In genomic region chr8:119425533-119425932, GRCm38 (mm10) we compare ENCODE assay signal across 10 mouse cellular contexts. TPM values are rescaled to one million over a fixed set of nuclear protein-coding genes. Genes with fewer than 3 reads are reported as not detected.
DNase-seq lines count a peak whose midpoint lies in the region; ATAC-seq and TF ChIP-seq lines count a peak whose summit lies in the region.
"Had no signal": no experiment of that assay in that cellular context is flagged by ENCODE, and none has a peak within 500 bp of the region (broad histone marks: within the 10 kb centered on the region; RNA-seq: fewer than 3 reads in every experiment).

No protein-coding gene starts in this region.

- DNase-seq in midbrain, postnatal 0 days (ENCODE audit: low spot score): no peak
- DNase-seq in heart, postnatal 0 days (ENCODE audit: low spot score): peak; percentile 37
- peak; percentile 41 for DNase-seq in liver
- DNase-seq in naive thymus-derived CD4-positive, alpha-beta T cell, adult 2 months (ENCODE audit: low read depth): peak; percentile 61
- DNase-seq in cerebellum, adult 9-10 months: no peak
- no peak for DNase-seq in urinary bladder, adult 18-20 months (ENCODE audit: low spot score in 2 of 2)
- no peak for DNase-seq in cerebellum, adult 9-11 months

- TF ChIP-seq CTCF in midbrain, postnatal 0 days (IDR thresholded peaks at IDR 0.05): 0 out of 2 replicates have a peak, but pooled peaks have one; percentile 13
- TF ChIP-seq CTCF in heart, postnatal 0 days (IDR thresholded peaks at IDR 0.05; ENCODE audit: low read depth): 0 out of 2 replicates have a peak, but pooled peaks have one; percentile 3

- H3K4me1 ChIP-seq in midbrain, postnatal 0 days (ENCODE audit: insufficient read depth, low read length): no peaks in the 10 kb centered on the region
- no peaks in the 10 kb centered on the region for H3K4me1 ChIP-seq in midbrain, embryonic 16.5 days (ENCODE audit: control insufficient read depth, insufficient read depth, low read length)
- H3K4me1 ChIP-seq in heart, postnatal 0 days (ENCODE audit: control insufficient read depth, insufficient read depth): peaks cover 42% of the 10 kb centered on the region

- H3K9ac ChIP-seq in midbrain, postnatal 0 days (replicated peaks; ENCODE audit: low read length, poor library complexity, severe bottlenecking): no peak overlapping the region
- H3K9ac ChIP-seq in midbrain, embryonic 16.5 days (ENCODE audit: low read depth, low read length): no peak overlapping the region
- H3K9ac ChIP-seq in heart, postnatal 0 days (replicated peaks; ENCODE audit: low read depth, low read length): no peak overlapping the region

- H3K27me3 ChIP-seq in midbrain, postnatal 0 days (ENCODE audit: insufficient read depth, low read length): no peaks in the 10 kb centered on the region
- H3K27me3 ChIP-seq in midbrain, embryonic 16.5 days (ENCODE audit: control insufficient read depth, insufficient read depth, low read depth, low read length): no peaks in the 10 kb centered on the region
- H3K27me3 ChIP-seq in heart, postnatal 0 days (ENCODE audit: control insufficient read depth, insufficient read depth, low read length): no peaks in the 10 kb centered on the region
- H3K27me3 ChIP-seq: Patski had no signal

- H3K27ac ChIP-seq in midbrain, postnatal 0 days (ENCODE audit: low read depth, low read length): no peak overlapping the region
- no peak overlapping the region for H3K27ac ChIP-seq in midbrain, embryonic 16.5 days (ENCODE audit: low read length)
- H3K27ac ChIP-seq in heart, postnatal 0 days (ENCODE audit: low read depth): peak overlapping the region; percentile 77

- 0 out of 2 replicates have a peak, but pooled peaks have one; percentile 30 for TF ChIP-seq EP300 in heart, postnatal 0 days (IDR thresholded peaks at IDR 0.05; ENCODE audit: low read depth)

- H3K36me3 ChIP-seq in midbrain, postnatal 0 days (ENCODE audit: insufficient read depth, low read length): no peaks in the 10 kb centered on the region
- no peaks in the 10 kb centered on the region for H3K36me3 ChIP-seq in midbrain, embryonic 16.5 days (ENCODE audit: control insufficient read depth, insufficient read depth, low read length)
- H3K36me3 ChIP-seq in heart, postnatal 0 days (replicated peaks; ENCODE audit: control insufficient read depth, insufficient read depth, low read length): no peaks in the 10 kb centered on the region

- no peak overlapping the region for H3K4me3 ChIP-seq in midbrain, postnatal 0 days (ENCODE audit: low read depth, low read length)
- H3K4me3 ChIP-seq in midbrain, embryonic 16.5 days (ENCODE audit: low read depth, low read length): no peak overlapping the region
- H3K4me3 ChIP-seq in heart, postnatal 0 days (ENCODE audit: low read depth, low read length): no peak overlapping the region

- H3K9me3 ChIP-seq in midbrain, postnatal 0 days (ENCODE audit: low read length): no peaks in the 10 kb centered on the region
- no peaks in the 10 kb centered on the region for H3K9me3 ChIP-seq in midbrain, embryonic 16.5 days (replicated peaks; ENCODE audit: control insufficient read depth, low read length, poor library complexity, severe bottlenecking)
- H3K9me3 ChIP-seq in heart, postnatal 0 days (replicated peaks; ENCODE audit: control insufficient read depth, low read length): no peaks in the 10 kb centered on the region

- no peak for ATAC-seq in midbrain, postnatal 0 days (ENCODE audit: low FRiP score)
- ATAC-seq in midbrain, embryonic 16.5 days: no peak
- peak; percentile 34 for ATAC-seq in heart, postnatal 0 days (ENCODE audit: insufficient read depth, low read depth)
- ATAC-seq: Patski had no signal

- no peak overlapping the region for H3K4me2 ChIP-seq in midbrain, postnatal 0 days (ENCODE audit: low read depth, low read length, poor library complexity, severe bottlenecking)
- no peak overlapping the region for H3K4me2 ChIP-seq in midbrain, embryonic 16.5 days (ENCODE audit: low read length)
- H3K4me2 ChIP-seq in heart, postnatal 0 days (ENCODE audit: low read depth, low read length): no peak overlapping the region

- WGBS in midbrain, postnatal 0 days: 82% methylated on average over 10 of the region's 10 CpGs
- 89% methylated on average over 10 of the region's 10 CpGs for WGBS in midbrain, embryonic 16.5 days
- 49% methylated on average over 10 of the region's 10 CpGs for WGBS in heart, postnatal 0 days

RNA-seq across cellular contexts. Expression of gene Osgin1, which starts 8.4 kb away (rescaled TPM):
- 0.38 TPM in 1 of 2 replicates, not detected in the other for total RNA-seq in midbrain, postnatal 0 days (2014; rRNA removed)
- 0.15 and 0.32 TPM in 2 replicates for polyA plus RNA-seq in midbrain, postnatal 0 days (2015; fragmentation: Nextera tagmentation; extraction: Ambion mirVana)
- polyA plus RNA-seq in midbrain, embryonic 16.5 days (2015; fragmentation: Nextera tagmentation; extraction: Ambion mirVana): 0.45 TPM in 2 replicates
- not detected in 2 replicates for total RNA-seq in heart, postnatal 0 days (2014; rRNA removed; ENCODE audit: low replicate concordance)
- 0.38 and 1.0 TPM in 2 replicates for polyA plus RNA-seq in heart, postnatal 0 days (2015; fragmentation: Nextera tagmentation; extraction: Ambion mirVana)

RNA-seq across cellular contexts. Expression of gene Necab2, which starts 21.0 kb away (rescaled TPM):
- total RNA-seq in midbrain, postnatal 0 days (2014; rRNA removed): 106 and 119 TPM in 2 replicates
- polyA plus RNA-seq in midbrain, postnatal 0 days (2015; fragmentation: Nextera tagmentation; extraction: Ambion mirVana): 76.6 and 84.6 TPM in 2 replicates
- 65.7 and 85.9 TPM in 2 replicates for polyA plus RNA-seq in midbrain, embryonic 16.5 days (2015; fragmentation: Nextera tagmentation; extraction: Ambion mirVana)
- not detected in 2 replicates for total RNA-seq in heart, postnatal 0 days (2014; rRNA removed; ENCODE audit: low replicate concordance)
- polyA plus RNA-seq in heart, postnatal 0 days (2015; fragmentation: Nextera tagmentation; extraction: Ambion mirVana): 0.07 TPM in 1 of 2 replicates, not detected in the other
- total RNA-seq: heart, adult 18-20 months had no signal

RNA-seq across cellular contexts. Expression of gene Mlycd, which starts 30.9 kb away (rescaled TPM):
- total RNA-seq in midbrain, postnatal 0 days (2014; rRNA removed): 27.0 and 32.1 TPM in 2 replicates
- 19.0 and 20.6 TPM in 2 replicates for polyA plus RNA-seq in midbrain, postnatal 0 days (2015; fragmentation: Nextera tagmentation; extraction: Ambion mirVana)
- 13.9 and 15.0 TPM in 2 replicates for polyA plus RNA-seq in midbrain, embryonic 16.5 days (2015; fragmentation: Nextera tagmentation; extraction: Ambion mirVana)
- 72.2 and 109 TPM in 2 replicates for total RNA-seq in heart, postnatal 0 days (2014; rRNA removed; ENCODE audit: low replicate concordance)
- polyA plus RNA-seq in heart, postnatal 0 days (2015; fragmentation: Nextera tagmentation; extraction: Ambion mirVana): 75.1 and 77.5 TPM in 2 replicates

Comparison
In these comparisons a context has a peak if more than half of its experiments do, and no peak if none do; other contexts are left out.
1. DNase-seq: peak in heart, postnatal 0 days (single experiment), liver (single experiment) and naive thymus-derived CD4-positive, alpha-beta T cell, adult 2 months (single experiment); none in midbrain, postnatal 0 days (single experiment), cerebellum, adult 9-10 months (single experiment), urinary bladder, adult 18-20 months (0 of 2) and cerebellum, adult 9-11 months (single experiment).
2. RNA of gene Necab2, which starts 21.0 kb away (polyA plus RNA-seq): 76.6 to 84.6 TPM in midbrain, postnatal 0 days and 65.7 to 85.9 TPM in midbrain, embryonic 16.5 days; 0.07 TPM in heart, postnatal 0 days; every median in the first group is over 10 times any median in the second.